Mouse (Mus musculus) liver, embryonic 15.5 days (tissue): Measurements from ENCODE around the gene 9930104L06Rik. TPM values are rescaled to one million over a fixed set of nuclear protein-coding genes. Genes with fewer than 3 reads are reported as not detected.

ENCODE experiments used
- ATAC-seq: fragments of 200-750 bp; cut with Nextera tagmentation; 2 replicates; pipeline ENCODE4 v1.8.0; 2017; ENCODE audit warnings: moderate number of reproducible peaks, mild to moderate bottlenecking, moderate library complexity; ENCODE audit not compliant: insufficient read depth
- H3K27ac ChIP-seq: fragments of 300-500 bp; sonication (generic); replicated peaks from 2 replicates; pipeline ENCODE4 v1.5.1; 2015; ENCODE audit warnings: mild to moderate bottlenecking, inconsistent platforms
- H3K27me3 ChIP-seq: fragments of 300-500 bp; sonication (generic); 2 replicates; pipeline ENCODE4 v1.6.1; 2015; ENCODE audit warnings: mild to moderate bottlenecking, inconsistent platforms
- H3K36me3 ChIP-seq: fragments of 300-500 bp; sonication (generic); replicated peaks from 2 replicates; pipeline ENCODE4 v1.6.1; 2015; ENCODE audit warnings: moderate library complexity, mild to moderate bottlenecking, inconsistent platforms
- H3K4me1 ChIP-seq: fragments of 300-500 bp; sonication (generic); replicated peaks from 2 replicates; pipeline ENCODE4 v1.6.1; 2015; ENCODE audit warnings: inconsistent platforms
- H3K4me2 ChIP-seq: fragments of 300-500 bp; sonication (generic); 2 replicates; pipeline ENCODE4 v1.6.1; 2015; ENCODE audit warnings: moderate library complexity, mild to moderate bottlenecking, inconsistent platforms
- H3K4me3 ChIP-seq: fragments of 300-500 bp; sonication (generic); replicated peaks from 2 replicates; pipeline ENCODE4 v1.5.1; 2015; ENCODE audit warnings: mild to moderate bottlenecking, inconsistent platforms
- H3K9ac ChIP-seq: fragments of 300-500 bp; sonication (generic); 2 replicates; pipeline ENCODE4 v1.6.1; 2015; ENCODE audit warnings: moderate library complexity, mild to moderate bottlenecking, inconsistent platforms
- H3K9me3 ChIP-seq: fragments of 300-500 bp; sonication (generic); replicated peaks from 2 replicates; pipeline ENCODE4 v1.6.1; 2016; ENCODE audit warnings: inconsistent platforms
- WGBS: fragments of 180-500 bp; shearing (Covaris S2); methylation state at CpG from one replicate; pipeline ENCODE4 v1.1.7; 2015; ENCODE audit warnings: mixed read lengths; ENCODE audit not compliant: insufficient replicate concordance; 5-methylcytosine and 5-hydroxymethylcytosine counted together
- polyA plus RNA-seq: library from polyadenylated mRNA; unstranded; fragments of >200 nt; fragmentation: Nextera tagmentation; extraction: Ambion mirVana; gene quantifications from 2 replicates; pipeline ENCODE4 v1.2.1, GENCODE M21; 2015

Gene 9930104L06Rik
- polyA plus RNA-seq, 1 experiment from 2014 or later = 5.2 TPM

GRCm38 (mm10) chr4:124984871-124985670, 48.2 kb downstream of the 9930104L06Rik start:
- Histone ChIP-seq H3K4me2 (no peak overlapping the region), H3K27me3 (peaks cover 88% of the 10 kb centered on the region), H3K9ac (no peak overlapping the region), H3K4me1 (peaks cover 10% of the 10 kb centered on the region; the same call in 1 of the 2 replicates), H3K36me3 (no peaks in the 10 kb centered on the region), H3K27ac (no peak overlapping the region), H3K4me3 (no peak overlapping the region), H3K9me3 (no peaks in the 10 kb centered on the region)
- WGBS = 10% methylated on average over 18 of the region's 18 CpGs
- ATAC-seq = no peak

DNA sequence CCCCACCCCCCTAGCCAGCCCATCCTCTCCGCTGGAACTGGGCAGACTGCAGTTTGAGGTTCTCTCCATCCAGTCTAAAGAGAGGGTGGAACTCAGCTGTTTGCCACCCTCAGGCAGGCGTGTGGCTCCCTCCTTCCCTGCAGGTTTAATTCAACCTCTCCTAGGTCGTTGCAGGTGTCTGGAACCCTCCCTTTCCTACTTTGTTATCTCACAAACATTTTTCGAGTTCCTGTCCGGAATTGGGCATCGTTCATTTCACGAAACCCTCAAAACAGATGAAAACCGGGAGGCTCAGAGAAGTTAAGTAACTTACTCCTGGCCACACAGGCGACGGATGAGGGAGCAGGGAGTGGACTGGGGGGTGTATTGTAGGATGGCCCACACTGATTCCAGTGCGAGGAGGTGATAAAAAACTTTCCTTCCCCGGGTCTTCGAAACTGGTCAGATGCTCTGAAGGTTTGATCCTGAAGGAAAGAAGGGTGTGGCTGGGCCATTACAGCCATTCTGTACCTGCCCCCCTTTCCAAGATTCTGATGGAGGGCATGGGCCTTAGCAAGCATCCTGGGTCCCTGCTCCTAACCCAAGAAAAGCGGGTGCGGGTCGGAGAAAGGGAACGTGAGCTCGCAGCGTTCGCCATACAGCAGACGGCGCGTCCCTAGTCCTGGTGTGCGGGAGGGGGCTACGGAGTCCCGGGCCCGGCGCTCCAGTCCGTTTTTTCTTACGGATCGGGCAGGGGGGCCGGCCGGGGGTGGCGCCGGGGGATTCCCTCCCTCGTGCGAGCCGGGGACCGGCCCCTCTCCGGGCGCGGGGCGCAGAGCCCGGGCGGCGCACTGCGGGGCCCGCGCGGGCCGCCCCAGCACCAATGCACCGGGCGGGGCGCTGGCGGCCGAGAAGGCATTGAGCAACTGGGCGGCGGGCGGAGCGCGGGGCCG, 49.1 kb downstream of the 9930104L06Rik start, which contains the start of gene Rspo1:
Gene Rspo1, plus strand, starts transcription at position 760 of the 932 bp plus-strand sequence.
- H3K4me2 ChIP-seq = peak within 1 kb of the TSS; percentile 56
- H3K9ac ChIP-seq = no peak within 1 kb of the TSS
- H3K4me1 ChIP-seq = peaks cover 10% of the 10 kb centered on the region; the same call in 1 of the 2 replicates
- WGBS = 2% methylated on average over 45 of the region's 62 CpGs
- no peaks in the 10 kb centered on the region for H3K9me3 ChIP-seq
- H3K36me3 ChIP-seq = no peaks in the 10 kb centered on the region
- H3K27me3 ChIP-seq = peaks cover 97% of the 10 kb centered on the region
- H3K27ac ChIP-seq = no peak within 1 kb of the TSS
- ATAC-seq = no peak
- peak within 1 kb of the TSS; percentile 39 for H3K4me3 ChIP-seq

- Histone ChIP-seq H3K4me1 (peaks cover 10% of the 10 kb centered on the region; the same call in 1 of the 2 replicates), H3K36me3 (no peaks in the 10 kb centered on the region), H3K4me2 (peak overlapping the region; percentile 56), H3K27me3 (peaks cover 98% of the 10 kb centered on the region), H3K4me3 (peak overlapping the region; percentile 39), H3K9ac (no peak overlapping the region), H3K9me3 (no peaks in the 10 kb centered on the region), H3K27ac (no peak overlapping the region)
- 7% methylated on average over 50 of the region's 51 CpGs for WGBS
- ATAC-seq = no peak
These were observed 50.2 kb downstream of the 9930104L06Rik start for GRCm38 (mm10) chr4:124986739-124987710.

DNA sequence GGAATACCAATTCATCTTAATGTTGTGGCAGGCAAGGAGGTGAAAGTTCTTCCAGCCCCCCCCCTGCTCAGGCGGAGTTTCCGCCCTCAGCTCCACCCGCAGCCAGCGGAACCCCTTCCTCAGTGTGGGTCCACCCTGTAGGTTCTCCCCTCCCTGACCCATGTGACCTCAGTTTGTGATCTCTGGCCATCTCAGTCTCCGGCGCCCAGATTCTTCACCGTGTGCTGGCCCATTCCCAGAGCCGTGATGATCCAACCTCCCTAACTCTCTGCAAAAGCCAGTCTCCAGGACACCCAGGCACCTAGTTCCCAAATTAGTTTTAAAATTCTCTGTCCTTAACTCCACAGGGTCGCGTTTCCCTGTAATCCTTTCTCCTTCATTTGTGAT, 50.9 kb downstream of the 9930104L06Rik start:
- H3K36me3 ChIP-seq = no peaks in the 10 kb centered on the region
- 14% methylated on average over 10 of the region's 10 CpGs for WGBS
- peaks cover 10% of the 10 kb centered on the region; the same call in 1 of the 2 replicates for H3K4me1 ChIP-seq
- no peak overlapping the region for H3K27ac ChIP-seq
- H3K9me3 ChIP-seq = no peaks in the 10 kb centered on the region
- H3K4me2 ChIP-seq = no peak overlapping the region
- H3K4me3 ChIP-seq = no peak overlapping the region
- peaks cover 93% of the 10 kb centered on the region for H3K27me3 ChIP-seq
- H3K9ac ChIP-seq = no peak overlapping the region
- no peak for ATAC-seq

DNA sequence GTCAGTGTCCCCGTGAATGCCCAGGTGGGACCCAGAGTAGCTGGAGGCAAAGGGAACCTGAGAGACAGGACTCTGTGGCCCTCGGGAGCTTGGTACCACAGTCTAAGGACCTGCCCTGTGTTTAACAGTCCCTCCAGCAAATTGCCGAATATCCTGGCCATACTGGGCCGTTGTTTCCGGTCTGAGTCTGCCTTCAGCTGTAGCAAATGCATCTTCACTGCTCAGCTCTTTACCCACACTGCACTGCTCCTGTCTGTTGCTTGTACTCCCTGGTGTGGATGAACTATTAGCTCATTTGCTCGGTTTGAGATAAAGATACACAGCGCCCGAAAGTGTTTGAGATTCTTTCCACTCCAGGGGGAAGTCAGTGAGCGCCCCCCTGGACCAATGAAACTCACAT, 51.5 kb downstream of the 9930104L06Rik start:
- Histone ChIP-seq H3K36me3 (no peaks in the 10 kb centered on the region), H3K9me3 (no peaks in the 10 kb centered on the region), H3K27me3 (peaks cover 90% of the 10 kb centered on the region), H3K4me3 (no peak overlapping the region), H3K9ac (no peak overlapping the region), H3K27ac (no peak overlapping the region), H3K4me2 (no peak overlapping the region), H3K4me1 (peaks cover 10% of the 10 kb centered on the region; the same call in 1 of the 2 replicates)
- ATAC-seq = no peak
- 16% methylated on average over 9 of the region's 9 CpGs for WGBS

DNA sequence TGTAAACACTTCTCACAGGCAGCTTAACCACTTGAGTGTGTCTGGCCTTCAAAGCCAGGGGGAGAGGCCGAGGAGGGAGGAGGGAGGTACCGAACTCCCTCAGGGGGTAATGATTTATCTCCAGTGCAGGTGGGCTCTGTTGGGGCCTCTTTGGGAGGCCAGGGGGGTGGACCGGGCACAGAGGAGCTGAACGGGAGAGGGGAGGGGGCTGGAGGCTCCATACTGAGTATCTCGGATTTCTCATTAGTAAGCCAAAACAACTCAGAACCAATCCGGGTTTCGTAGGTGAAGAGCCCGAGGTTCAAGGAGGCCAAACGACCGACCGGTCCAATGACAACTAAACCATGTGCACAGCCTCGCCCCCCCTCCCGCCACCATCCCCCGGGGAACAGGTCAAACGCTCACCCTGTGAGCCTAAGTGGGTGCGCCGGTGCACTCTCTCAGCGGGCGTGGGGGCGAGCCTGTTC, 53.0 kb downstream of the 9930104L06Rik start:
- Histone ChIP-seq H3K27ac (no peak overlapping the region), H3K4me3 (no peak overlapping the region), H3K9me3 (no peaks in the 10 kb centered on the region), H3K27me3 (peaks cover 76% of the 10 kb centered on the region), H3K4me2 (peak overlapping the region; percentile 27), H3K4me1 (peaks cover 10% of the 10 kb centered on the region; the same call in 1 of the 2 replicates), H3K9ac (no peak overlapping the region), H3K36me3 (no peaks in the 10 kb centered on the region)
- no peak for ATAC-seq
- 13% methylated on average over 20 of the region's 20 CpGs for WGBS

DNA sequence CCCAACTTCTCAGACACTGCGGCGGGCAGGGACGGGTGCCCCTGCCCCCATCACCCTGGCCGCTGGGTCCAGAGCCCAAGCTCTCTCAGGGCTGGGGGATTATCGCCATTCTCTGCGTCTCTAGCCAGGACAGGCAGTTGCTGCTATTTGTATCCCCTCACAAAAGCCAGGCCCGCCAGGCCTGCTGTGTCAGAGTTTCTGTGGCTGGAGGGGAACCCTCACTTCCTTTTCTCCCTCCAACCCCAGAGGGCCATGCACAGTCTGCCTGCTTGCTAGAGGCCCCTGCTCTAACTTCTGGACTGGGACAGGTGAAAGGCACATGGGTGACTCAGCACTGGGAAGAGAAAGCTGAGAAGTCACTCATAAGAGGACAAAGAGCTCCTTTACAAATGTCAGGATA, 53.5 kb downstream of the 9930104L06Rik start:
- Histone ChIP-seq H3K4me2 (peak overlapping the region; percentile 27), H3K27me3 (peaks cover 71% of the 10 kb centered on the region), H3K27ac (no peak overlapping the region), H3K9ac (no peak overlapping the region), H3K4me1 (peaks cover 10% of the 10 kb centered on the region; the same call in 1 of the 2 replicates), H3K9me3 (no peaks in the 10 kb centered on the region), H3K36me3 (no peaks in the 10 kb centered on the region), H3K4me3 (no peak overlapping the region)
- ATAC-seq = no peak
- WGBS = 6% methylated on average over 7 of the region's 7 CpGs

Other genes with a start within 250 kb of the 9930104L06Rik start
- gene Utp11, start 243.4 kb upstream of the 9930104L06Rik start, polyA plus RNA-seq = 18.9 and 23.4 TPM in 2 replicates
- 1.9 and 2.1 TPM in 2 replicates for gene Fhl3, start 236.3 kb upstream of the 9930104L06Rik start, polyA plus RNA-seq
- gene Sf3a3, start 222.3 kb upstream of the 9930104L06Rik start, polyA plus RNA-seq = 53.9 and 58.2 TPM in 2 replicates
- gene Inpp5b, start 195.2 kb upstream of the 9930104L06Rik start, polyA plus RNA-seq = 38.1 and 38.3 TPM in 2 replicates
- 11.8 and 12.4 TPM in 2 replicates for gene Mtf1, start 134.9 kb upstream of the 9930104L06Rik start, polyA plus RNA-seq
- 16.4 and 21.8 TPM in 2 replicates for gene Yrdc, start 86.4 kb upstream of the 9930104L06Rik start, polyA plus RNA-seq
- gene 1110065P20Rik, start 85.9 kb upstream of the 9930104L06Rik start, polyA plus RNA-seq = 12.6 and 12.7 TPM in 2 replicates
- gene Maneal, start 74.9 kb upstream of the 9930104L06Rik start, polyA plus RNA-seq = 0.03 TPM in 1 of 2 replicates, not detected in the other
- not detected in 2 replicates for gene Epha10, start 56.1 kb upstream of the 9930104L06Rik start, polyA plus RNA-seq
- gene Cdca8, start 2.3 kb downstream of the 9930104L06Rik start, polyA plus RNA-seq = 116 and 118 TPM in 2 replicates
- 0.44 and 0.67 TPM in 2 replicates for gene Rspo1, start 49.4 kb downstream of the 9930104L06Rik start, polyA plus RNA-seq
- 31.8 and 33.6 TPM in 2 replicates for gene Gnl2, start 79.5 kb downstream of the 9930104L06Rik start, polyA plus RNA-seq
- gene Dnali1, start 128.7 kb downstream of the 9930104L06Rik start, polyA plus RNA-seq = not detected in 2 replicates
- 14.2 and 15.1 TPM in 2 replicates for gene Snip1, start 129.6 kb downstream of the 9930104L06Rik start, polyA plus RNA-seq
- gene Meaf6, start 148.1 kb downstream of the 9930104L06Rik start, polyA plus RNA-seq = 16.3 and 18.3 TPM in 2 replicates
- 0.51 and 0.61 TPM in 2 replicates for gene Zc3h12a, start 190.8 kb downstream of the 9930104L06Rik start, polyA plus RNA-seq